Mouse (Mus musculus) C2C12 (cell line): ENCODE data around the gene A830018L16Rik.

Source experiments
- CTCF ChIP-seq: IDR thresholded peaks from one replicate; pipeline ENCODE4 v1.5.1; 2011; ENCODE audit not compliant: control insufficient read depth, insufficient read depth, insufficient read length
- MAX ChIP-seq: IDR thresholded peaks from one replicate; pipeline ENCODE4 v1.6.1; 2011; ENCODE audit warnings: mild to moderate bottlenecking, control low read depth
- USF1 ChIP-seq: IDR thresholded peaks from one replicate; pipeline ENCODE4 v1.6.1; 2011; ENCODE audit warnings: low read depth, mild to moderate bottlenecking, control low read depth, moderate library complexity

DNA sequence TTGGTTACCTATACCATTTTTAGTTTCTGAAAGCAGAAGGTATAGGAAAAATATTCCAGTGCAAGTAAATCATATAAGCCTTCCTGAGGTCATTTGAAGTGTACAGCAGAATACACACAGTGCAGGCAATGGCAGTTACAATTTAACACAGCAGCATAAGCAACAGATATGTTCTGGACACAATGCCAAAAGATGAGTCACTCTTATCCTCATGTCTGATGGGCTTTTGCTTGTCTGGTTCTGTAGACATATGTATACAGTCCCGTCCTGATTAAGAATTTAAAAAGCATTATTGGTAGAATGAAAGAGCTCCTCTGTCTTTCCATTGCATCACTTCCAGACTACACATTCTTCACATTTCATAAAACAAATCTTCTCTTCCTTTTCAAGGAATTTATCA lies 374.4 kb downstream of the A830018L16Rik start:
- no peak for TF ChIP-seq CTCF
- TF ChIP-seq MAX = no peak
- TF ChIP-seq USF1 = no peak
